Mouse (Mus musculus) cerebellum, adult 2 months (tissue): ENCODE data around the gene Ctdspl.

Source experiments
- CTCF ChIP-seq: fragments of 200-500 bp; IDR thresholded peaks from 2 replicates; pipeline ENCODE4 v1.5.1; 2011; ENCODE audit warnings: low read depth, mild to moderate bottlenecking, control low read depth, low read length, moderate library complexity, borderline replicate concordance; ENCODE audit not compliant: insufficient read depth
- POLR2A ChIP-seq: fragments of 200-500 bp; IDR thresholded peaks from 2 replicates; pipeline ENCODE4 v1.6.1; 2011; ENCODE audit warnings: low read length, control low read depth, borderline replicate concordance; ENCODE audit not compliant: insufficient read depth

- no peak for TF ChIP-seq POLR2A
- TF ChIP-seq CTCF = no peak
These were observed 161.1 kb downstream of the Ctdspl start for GRCm38 (mm10) chr9:119087309-119087708.
